Mouse (Mus musculus): ENCODE data around the gene Mad1l1. TPM values are rescaled to one million over a fixed set of nuclear protein-coding genes. Genes with fewer than 3 reads are reported as not detected.

The Mad1l1 gene
- total and polyA plus RNA-seq, 3 experiments = 40.5 to 65.2 TPM; not detected in 1

DNA sequence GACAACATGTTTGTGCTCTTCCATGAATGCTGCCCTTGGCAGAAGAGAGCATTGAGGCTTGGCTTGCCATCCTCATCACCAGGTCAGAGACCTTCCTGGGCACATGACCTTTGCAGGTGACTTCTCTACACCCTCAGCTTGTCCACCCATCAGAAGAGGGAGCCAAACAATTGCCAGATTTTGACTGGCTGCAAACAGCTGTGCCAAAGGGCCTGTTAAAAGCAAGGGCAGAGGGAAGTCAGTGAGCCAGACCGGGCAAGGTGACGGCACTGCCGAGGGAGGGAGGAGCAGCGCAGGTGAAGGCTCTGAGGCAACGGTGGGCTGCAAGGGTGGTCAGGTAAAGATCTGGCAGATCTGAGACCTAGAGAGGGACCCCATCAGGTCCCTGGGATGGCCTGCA lies 141.3 kb downstream of the Mad1l1 start:
- Histone ChIP-seq H3K9ac (ENCODE audit: control insufficient read depth, low read depth, low read length, poor library complexity, severe bottlenecking) (no peak overlapping the region), H3K27ac (ENCODE audit: control insufficient read depth, low read depth, low read length) (no peak overlapping the region), H3K4me1 (ENCODE audit: control insufficient read depth in 1 of 2, insufficient read depth in 2 of 2, low read length in 2 of 2) (no peaks in the 10 kb centered on the region), H3K79me2 (ENCODE audit: control insufficient read depth, insufficient read depth, low read length, poor library complexity) (no peaks in the 10 kb centered on the region), H3K36me3 (ENCODE audit: control insufficient read depth in 1 of 2, insufficient read depth in 2 of 2, low read length in 2 of 2) (no peaks in the 10 kb centered on the region; a peak in 2 of 4 replicates), H3K27me3 (ENCODE audit: control insufficient read depth in 1 of 2, insufficient read depth in 2 of 2, low read length in 2 of 2) (no peaks in the 10 kb centered on the region), H3K4me3 (ENCODE audit: control insufficient read depth in 1 of 2, insufficient read depth in 1 of 2, low read depth in 2 of 2, low read length in 2 of 2) (no peak overlapping the region), H3K9me3 (replicated peaks; ENCODE audit: insufficient read depth, low read length) (no peaks in the 10 kb centered on the region)
- DNase-seq (ENCODE audit: low read depth, low spot score) = no peak
- no peak for TF ChIP-seq MYB (IDR thresholded peaks at IDR 0.05; ENCODE audit: low read depth, low read length)
- no peak for TF ChIP-seq MYC (IDR thresholded peaks at IDR 0.05; ENCODE audit: low read depth, low read length)
- no peak for TF ChIP-seq GABPA (IDR thresholded peaks at IDR 0.05; ENCODE audit: low read depth, low read length)
- no peak for TF ChIP-seq ZMIZ1 (IDR thresholded peaks at IDR 0.05; ENCODE audit: low read depth, low read length)
- TF ChIP-seq USF1 (IDR thresholded peaks at IDR 0.05; ENCODE audit: low read depth, low read length) = no peak
- TF ChIP-seq MAFK (IDR thresholded peaks at IDR 0.05; ENCODE audit: borderline replicate concordance, low read depth, low read length) = no peak

- Histone ChIP-seq H3K27me3 (ENCODE audit: control insufficient read depth in 1 of 2, insufficient read depth in 2 of 2, low read length in 2 of 2) (no peaks in the 10 kb centered on the region), H3K4me1 (ENCODE audit: control insufficient read depth in 1 of 2, insufficient read depth in 2 of 2, low read length in 2 of 2) (no peaks in the 10 kb centered on the region), H3K9me3 (replicated peaks; ENCODE audit: insufficient read depth, low read length) (no peaks in the 10 kb centered on the region), H3K79me2 (ENCODE audit: control insufficient read depth, insufficient read depth, low read length, poor library complexity) (no peaks in the 10 kb centered on the region), H3K9ac (ENCODE audit: control insufficient read depth, low read depth, low read length, poor library complexity, severe bottlenecking) (no peak overlapping the region), H3K4me3 (ENCODE audit: control insufficient read depth in 1 of 2, insufficient read depth in 1 of 2, low read depth in 2 of 2, low read length in 2 of 2) (no peak overlapping the region), H3K36me3 (ENCODE audit: control insufficient read depth in 1 of 2, insufficient read depth in 2 of 2, low read length in 2 of 2) (no peaks in the 10 kb centered on the region; a peak in 1 of 4 replicates), H3K27ac (ENCODE audit: control insufficient read depth, low read depth, low read length) (no peak overlapping the region)
- no peak for DNase-seq (ENCODE audit: low read depth, low spot score)
- no peak for TF ChIP-seq USF2 (IDR thresholded peaks at IDR 0.05; ENCODE audit: borderline replicate concordance in 1 of 2, insufficient read depth in 1 of 2, low read depth in 1 of 2, low read length in 2 of 2)
- no peak for TF ChIP-seq ZNF384 (IDR thresholded peaks at IDR 0.05; ENCODE audit: low read depth, low read length)
- TF ChIP-seq ZKSCAN1 (IDR thresholded peaks at IDR 0.05; ENCODE audit: low read depth, low read length) = no peak
- TF ChIP-seq SMC3 (IDR thresholded peaks at IDR 0.05; ENCODE audit: low read depth, low read length) = no peak
- TF ChIP-seq SIN3A (IDR thresholded peaks at IDR 0.05; ENCODE audit: low read length) = no peak
- TF ChIP-seq KAT2A (conservative IDR thresholded peaks at IDR 0.05; ENCODE audit: low read depth, low read length) = no peak
- TF ChIP-seq POLR2AphosphoS5 (IDR thresholded peaks at IDR 0.05; ENCODE audit: borderline replicate concordance, low read depth, low read length) = no peak
- no peak for TF ChIP-seq JUND (IDR thresholded peaks at IDR 0.05; ENCODE audit: low read depth, low read length)
- no peak for TF ChIP-seq TCF12 (IDR thresholded peaks at IDR 0.05; ENCODE audit: low read depth, low read length)
- no peak for TF ChIP-seq CTCF (IDR thresholded peaks at IDR 0.05 in 2 of 3, conservative IDR thresholded peaks at IDR 0.05 in 1 of 3; ENCODE audit: control insufficient read depth in 1 of 3, insufficient read depth in 1 of 3, low read depth in 2 of 3, low read length in 3 of 3, poor library complexity in 1 of 3, severe bottlenecking in 1 of 3)
- TF ChIP-seq MYC (IDR thresholded peaks at IDR 0.05; ENCODE audit: low read depth, low read length) = no peak
- no peak for TF ChIP-seq MEF2A (IDR thresholded peaks at IDR 0.05; ENCODE audit: extremely low read depth, insufficient replicate concordance, low read depth, low read length, poor library complexity, severe bottlenecking)
- TF ChIP-seq MAZ (IDR thresholded peaks at IDR 0.05; ENCODE audit: low read depth, low read length) = no peak
- no peak for TF ChIP-seq CHD2 (IDR thresholded peaks at IDR 0.05; ENCODE audit: low read length)
- no peak for TF ChIP-seq RAD21 (IDR thresholded peaks at IDR 0.05; ENCODE audit: low read depth, low read length)
- no peak for TF ChIP-seq ELF1 (IDR thresholded peaks at IDR 0.05; ENCODE audit: low read depth, low read length)
- no peak for TF ChIP-seq HCFC1 (IDR thresholded peaks at IDR 0.05; ENCODE audit: low read depth, low read length)
- no peak for TF ChIP-seq MAFK (IDR thresholded peaks at IDR 0.05; ENCODE audit: borderline replicate concordance, low read depth, low read length)
Measured at GRCm38 (mm10) chr5:140178058-140178690, 143.2 kb downstream of the Mad1l1 start.

All from MEL (cell line).